Mouse (Mus musculus): ENCODE results near the gene Tgfb1. TPM values are rescaled to one million over a fixed set of nuclear protein-coding genes. Genes with fewer than 3 reads are reported as not detected.
A peak's percentile ranks its signal among the peaks of the same experiment; 100 is the strongest.

Tgfb1 gene
- polyA plus RNA-seq, 1 experiment = 125 TPM

DNA sequence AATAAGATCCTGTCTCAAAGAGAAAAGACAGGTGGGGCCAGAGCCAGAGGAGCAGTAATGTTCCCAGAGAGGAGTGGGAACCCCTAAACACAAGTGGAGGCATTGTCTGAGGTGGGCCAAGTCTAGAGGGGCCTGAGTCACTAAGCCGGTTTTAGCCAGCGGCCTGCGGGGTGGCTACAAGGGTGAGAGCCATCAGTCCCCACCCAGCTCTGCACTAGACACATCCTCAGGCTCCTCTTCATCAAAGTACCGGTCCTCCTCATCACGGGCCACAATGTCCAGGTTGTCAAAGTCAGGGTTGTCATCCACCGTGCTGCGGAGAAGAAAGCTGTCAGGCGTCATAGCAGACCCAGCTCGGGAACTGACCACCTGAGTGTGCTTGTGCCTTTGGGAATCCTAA is 26.0 kb downstream of the Tgfb1 start:
- DNase-seq = no peak

DNA sequence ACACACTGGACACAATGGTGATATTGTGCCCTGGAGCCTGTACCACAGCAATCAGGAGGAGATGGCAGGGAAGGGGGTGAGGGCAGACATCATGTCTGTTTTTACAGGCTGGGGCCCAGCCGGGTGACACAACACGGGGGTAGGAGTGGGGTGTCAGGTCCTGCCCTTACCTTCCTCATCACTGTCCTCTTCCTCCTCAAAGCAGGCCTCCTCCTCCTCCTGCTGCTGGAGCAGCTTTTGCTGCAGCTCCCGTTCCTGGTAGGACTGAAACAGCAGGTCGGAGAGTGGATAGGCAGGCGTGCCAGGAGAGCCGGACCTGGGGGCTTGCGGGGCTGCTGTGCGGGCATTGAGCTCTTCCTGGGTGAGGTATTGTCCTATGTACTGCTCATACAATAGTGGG is 27.8 kb downstream of the Tgfb1 start:
- Histone ChIP-seq H3K27me3 (ENCODE audit: control insufficient read depth, insufficient read depth, low read length) (no peaks in the 10 kb centered on the region), H3K36me3 (ENCODE audit: control insufficient read depth, insufficient read depth, low read length) (peaks cover 32% of the 10 kb centered on the region), H3K4me3 (ENCODE audit: control insufficient read depth, insufficient read depth, low read length) (no peak overlapping the region), H3K27ac (ENCODE audit: control insufficient read depth, insufficient read depth, low read length) (no peak overlapping the region), H3K4me1 (replicated peaks; ENCODE audit: control insufficient read depth, insufficient read depth, low read length) (peaks cover 18% of the 10 kb centered on the region)
- DNase-seq = no peak
- TF ChIP-seq POLR2A (IDR thresholded peaks at IDR 0.05; ENCODE audit: control insufficient read depth, extremely low read depth, insufficient read depth, low read length, poor library complexity) (no peak), CTCF (IDR thresholded peaks at IDR 0.05; ENCODE audit: borderline replicate concordance, control insufficient read depth, extremely low read depth, insufficient read depth, low read length, poor library complexity) (no peak)
- 99% methylated on average over 8 of the region's 8 CpGs for WGBS

More for the DNA sequence above, 26.0 kb downstream of the Tgfb1 start:
- WGBS = 96% methylated on average over 9 of the region's 9 CpGs
- Histone ChIP-seq H3K27ac (ENCODE audit: control insufficient read depth, insufficient read depth, low read length) (no peak overlapping the region), H3K4me1 (replicated peaks; ENCODE audit: control insufficient read depth, insufficient read depth, low read length) (peaks cover 17% of the 10 kb centered on the region), H3K36me3 (ENCODE audit: control insufficient read depth, insufficient read depth, low read length) (peaks cover 32% of the 10 kb centered on the region), H3K27me3 (ENCODE audit: control insufficient read depth, insufficient read depth, low read length) (no peaks in the 10 kb centered on the region), H3K4me3 (ENCODE audit: control insufficient read depth, insufficient read depth, low read length) (no peak overlapping the region)
- TF ChIP-seq POLR2A (IDR thresholded peaks at IDR 0.05; ENCODE audit: control insufficient read depth, extremely low read depth, insufficient read depth, low read length, poor library complexity) (no peak), CTCF (IDR thresholded peaks at IDR 0.05; ENCODE audit: borderline replicate concordance, control insufficient read depth, extremely low read depth, insufficient read depth, low read length, poor library complexity) (no peak)

DNA sequence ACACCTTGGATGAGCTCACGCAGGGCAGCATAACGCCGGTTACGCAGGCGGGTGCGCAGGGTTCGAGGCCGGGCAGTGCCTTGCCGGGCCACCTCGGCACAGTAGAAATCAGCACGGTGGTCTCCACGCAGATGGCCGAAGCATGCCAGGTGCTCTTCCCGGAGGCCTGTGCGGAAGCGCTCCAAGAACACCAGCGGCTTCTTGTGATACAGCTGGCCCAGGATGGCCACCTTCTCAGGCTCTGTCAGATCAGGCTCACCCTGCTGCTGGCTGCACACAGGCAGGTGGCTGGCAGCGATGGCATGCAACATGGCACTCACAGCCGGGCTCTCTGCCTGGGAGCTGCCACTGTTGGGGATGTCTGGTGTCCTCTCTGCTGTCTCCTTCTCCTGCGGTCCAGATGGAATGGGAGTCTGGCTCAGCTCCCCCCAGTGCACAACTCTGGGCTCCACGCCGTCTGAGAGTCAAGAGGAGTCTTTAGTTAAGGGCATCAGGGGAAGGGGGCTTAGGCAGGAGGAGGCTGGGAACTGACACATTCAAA is 29.0 kb downstream of the Tgfb1 start:
- Histone ChIP-seq H3K4me3 (ENCODE audit: control insufficient read depth, insufficient read depth, low read length) (no peak overlapping the region), H3K27ac (ENCODE audit: control insufficient read depth, insufficient read depth, low read length) (no peak overlapping the region), H3K4me1 (replicated peaks; ENCODE audit: control insufficient read depth, insufficient read depth, low read length) (peaks cover 14% of the 10 kb centered on the region), H3K36me3 (ENCODE audit: control insufficient read depth, insufficient read depth, low read length) (peaks cover 34% of the 10 kb centered on the region), H3K27me3 (ENCODE audit: control insufficient read depth, insufficient read depth, low read length) (no peaks in the 10 kb centered on the region)
- TF ChIP-seq CTCF (IDR thresholded peaks at IDR 0.05; ENCODE audit: borderline replicate concordance, control insufficient read depth, extremely low read depth, insufficient read depth, low read length, poor library complexity) (no peak), POLR2A (IDR thresholded peaks at IDR 0.05; ENCODE audit: control insufficient read depth, extremely low read depth, insufficient read depth, low read length, poor library complexity) (no peak)
- 98% methylated on average over 22 of the region's 22 CpGs for WGBS
- no peak for DNase-seq

DNA sequence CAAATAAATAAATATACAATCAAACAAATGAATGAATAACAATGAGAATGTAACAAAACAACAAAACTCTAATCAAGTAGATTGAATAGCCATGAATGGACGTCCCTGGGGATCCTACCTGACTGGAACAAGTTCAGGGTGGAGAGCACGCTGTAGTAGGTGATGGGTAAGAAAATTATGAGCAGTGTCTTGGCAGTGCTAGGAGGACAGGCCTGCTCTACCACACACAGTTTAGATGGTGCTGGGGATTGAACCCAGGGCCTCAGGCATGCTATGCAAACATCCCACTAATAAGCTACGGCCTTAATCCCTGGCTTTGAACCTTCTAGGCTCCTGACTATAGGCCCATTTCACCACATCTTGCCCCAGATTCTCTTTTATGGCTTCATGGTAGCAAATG is 30.7 kb downstream of the Tgfb1 start:
- TF ChIP-seq CTCF (IDR thresholded peaks at IDR 0.05; ENCODE audit: borderline replicate concordance, control insufficient read depth, extremely low read depth, insufficient read depth, low read length, poor library complexity) (no peak), POLR2A (IDR thresholded peaks at IDR 0.05; ENCODE audit: control insufficient read depth, extremely low read depth, insufficient read depth, low read length, poor library complexity) (no peak)
- Histone ChIP-seq H3K27ac (ENCODE audit: control insufficient read depth, insufficient read depth, low read length) (no peak overlapping the region), H3K27me3 (ENCODE audit: control insufficient read depth, insufficient read depth, low read length) (no peaks in the 10 kb centered on the region), H3K36me3 (ENCODE audit: control insufficient read depth, insufficient read depth, low read length) (peaks cover 41% of the 10 kb centered on the region), H3K4me1 (replicated peaks; ENCODE audit: control insufficient read depth, insufficient read depth, low read length) (peaks cover 8% of the 10 kb centered on the region), H3K4me3 (ENCODE audit: control insufficient read depth, insufficient read depth, low read length) (no peak overlapping the region)
- no peak for DNase-seq
- 91% methylated on average over 3 of the region's 3 CpGs for WGBS

DNA sequence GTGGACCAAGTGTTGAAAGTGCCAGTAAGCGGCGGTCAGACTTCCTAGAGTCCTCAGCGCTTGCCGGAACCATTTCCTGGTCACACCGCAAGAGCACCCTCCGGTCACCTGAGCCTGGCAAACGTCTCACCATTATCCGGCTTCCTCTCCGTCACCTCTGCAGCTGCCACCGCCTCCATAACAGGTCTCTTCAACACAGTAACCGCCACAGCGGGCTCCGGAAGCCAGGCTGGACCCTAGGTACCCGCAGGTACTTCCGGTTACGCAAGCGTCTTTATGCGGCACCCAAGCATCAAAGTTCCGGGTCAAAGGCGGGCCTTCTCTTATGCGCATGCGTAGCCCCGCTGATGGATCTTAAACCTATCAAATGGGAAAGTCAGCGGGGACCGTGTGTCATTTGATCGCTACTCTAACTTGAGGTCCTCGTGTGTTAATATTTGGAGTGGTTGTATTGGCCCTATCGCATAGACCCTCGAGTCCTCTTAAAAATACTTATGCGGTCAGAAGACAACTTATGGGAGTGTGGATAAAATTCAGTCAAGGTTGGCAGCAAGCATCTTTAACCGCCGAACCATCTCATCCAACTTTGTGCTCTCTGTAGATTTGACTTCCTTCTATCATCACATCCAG is 32.1 kb downstream of the Tgfb1 start, which contains the start of gene Ccdc97:
Gene Ccdc97, minus strand, starts transcription at position 301 of the 630 bp plus-strand sequence.
- peaks cover 8% of the 10 kb centered on the region for H3K4me1 ChIP-seq (replicated peaks; ENCODE audit: control insufficient read depth, insufficient read depth, low read length)
- WGBS = 1% methylated on average over 32 of the region's 32 CpGs
- DNase-seq = peak; percentile 90

DNA sequence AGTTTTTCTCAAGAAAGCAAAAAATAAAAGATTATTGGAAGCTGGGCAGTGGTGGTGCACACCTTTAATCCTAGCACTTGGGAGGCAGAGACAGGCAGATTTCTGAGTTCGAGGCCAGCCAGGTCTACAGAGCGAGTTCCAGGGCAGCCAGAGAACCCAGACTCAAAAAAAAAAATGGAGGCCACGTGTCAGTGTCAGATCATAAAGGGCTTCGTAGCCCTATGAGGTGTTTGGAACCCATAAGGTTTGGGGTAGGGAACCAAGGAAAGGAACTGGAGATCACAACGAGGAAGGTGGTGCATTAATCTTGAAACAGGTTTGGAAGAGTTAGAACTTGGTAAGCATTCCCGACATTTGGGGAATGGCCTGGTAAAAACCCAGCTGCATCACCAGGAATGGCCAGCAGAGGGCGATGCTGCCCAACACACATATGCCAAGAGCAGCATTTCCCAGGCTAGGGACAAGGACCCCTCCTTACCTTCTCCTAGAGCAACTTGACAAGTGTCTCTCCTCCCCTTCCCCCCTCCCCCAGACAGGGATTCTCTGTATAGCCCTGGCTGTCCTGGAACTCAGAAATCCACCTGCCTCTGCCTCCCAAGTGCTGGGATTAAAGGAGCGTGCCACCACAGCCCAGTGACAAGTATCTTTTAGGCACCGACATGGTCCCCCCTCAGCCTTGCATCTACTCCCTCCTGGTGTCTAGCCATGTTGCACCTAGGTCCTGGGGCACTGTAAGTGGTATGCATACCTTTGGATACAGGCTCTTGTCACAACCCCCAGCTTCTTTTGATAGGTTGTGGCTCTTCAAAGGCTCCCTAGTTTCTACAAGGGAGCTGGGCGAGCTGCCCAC is 33.2 kb downstream of the Tgfb1 start:
- Histone ChIP-seq H3K27me3 (ENCODE audit: control insufficient read depth, insufficient read depth, low read length) (no peaks in the 10 kb centered on the region), H3K36me3 (ENCODE audit: control insufficient read depth, insufficient read depth, low read length) (peaks cover 42% of the 10 kb centered on the region), H3K4me3 (ENCODE audit: control insufficient read depth, insufficient read depth, low read length) (no peak overlapping the region), H3K4me1 (replicated peaks; ENCODE audit: control insufficient read depth, insufficient read depth, low read length) (peaks cover 8% of the 10 kb centered on the region), H3K27ac (ENCODE audit: control insufficient read depth, insufficient read depth, low read length) (no peak overlapping the region)
- peak; percentile 70 for DNase-seq
- TF ChIP-seq POLR2A (IDR thresholded peaks at IDR 0.05; ENCODE audit: control insufficient read depth, extremely low read depth, insufficient read depth, low read length, poor library complexity) (no peak), CTCF (IDR thresholded peaks at IDR 0.05; ENCODE audit: borderline replicate concordance, control insufficient read depth, extremely low read depth, insufficient read depth, low read length, poor library complexity) (peak; percentile 65; the same call in 1 of the 2 replicates)
- WGBS = 49% methylated on average over 10 of the region's 10 CpGs

More for the DNA sequence above, 32.1 kb downstream of the Tgfb1 start, which contains the start of gene Ccdc97:
- peaks cover 41% of the 10 kb centered on the region for H3K36me3 ChIP-seq (ENCODE audit: control insufficient read depth, insufficient read depth, low read length)
- peak within 1 kb of the TSS; percentile 68 for H3K27ac ChIP-seq (ENCODE audit: control insufficient read depth, insufficient read depth, low read length)
- H3K27me3 ChIP-seq (ENCODE audit: control insufficient read depth, insufficient read depth, low read length) = no peaks in the 10 kb centered on the region
- TF ChIP-seq CTCF (IDR thresholded peaks at IDR 0.05; ENCODE audit: borderline replicate concordance, control insufficient read depth, extremely low read depth, insufficient read depth, low read length, poor library complexity) (0 out of 2 replicates have a peak, but pooled peaks have one; percentile 37), POLR2A (IDR thresholded peaks at IDR 0.05; ENCODE audit: control insufficient read depth, extremely low read depth, insufficient read depth, low read length, poor library complexity) (peak; percentile 76)
- H3K4me3 ChIP-seq (ENCODE audit: control insufficient read depth, insufficient read depth, low read length) = peak within 1 kb of the TSS; percentile 80

Data from thymus, adult 2 months (tissue).